Mouse (Mus musculus) kidney, adult 8-10 months (tissue): ENCODE data around the gene 1500009C09Rik.
A peak's percentile ranks its signal among the peaks of the same experiment; 100 is the strongest.

Experiments
- DNase-seq, 2 experiments: peaks; one replicate each; pipeline ENCODE4 v3.0.0; 2022

Gene 1500009C09Rik

DNA sequence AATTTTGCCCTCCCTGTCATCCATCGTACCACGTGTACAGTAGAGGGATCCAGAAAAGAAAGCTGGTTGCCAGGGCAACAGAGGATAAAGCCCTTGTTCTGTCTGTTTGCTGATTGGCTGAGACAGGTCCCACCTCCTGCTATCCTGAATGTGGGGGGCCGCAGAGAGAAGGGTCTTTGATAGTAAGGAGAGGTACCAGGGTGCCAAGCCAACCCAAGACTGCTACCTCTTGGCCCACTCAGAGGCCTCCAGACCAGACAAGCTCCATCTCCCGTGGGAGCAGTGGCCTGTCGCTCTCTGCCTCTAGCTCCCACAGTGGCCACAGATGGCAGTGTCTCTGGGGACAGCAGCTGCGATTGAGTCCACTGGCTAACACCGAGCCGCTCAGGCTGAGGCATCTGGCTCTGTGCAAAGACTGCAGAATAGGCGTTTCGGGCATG is 3.8 kb downstream of the 1500009C09Rik start:
- no peak for DNase-seq

GRCm38 (mm10) chr15:82259510-82259909 is 7.3 kb downstream of the 1500009C09Rik start:
- peak in 1 of 2 experiments; percentile 64 for DNase-seq

GRCm38 (mm10) chr15:82266356-82266755 is 14.2 kb downstream of the 1500009C09Rik start:
- DNase-seq, result peak; percentile 27 to 65

DNA sequence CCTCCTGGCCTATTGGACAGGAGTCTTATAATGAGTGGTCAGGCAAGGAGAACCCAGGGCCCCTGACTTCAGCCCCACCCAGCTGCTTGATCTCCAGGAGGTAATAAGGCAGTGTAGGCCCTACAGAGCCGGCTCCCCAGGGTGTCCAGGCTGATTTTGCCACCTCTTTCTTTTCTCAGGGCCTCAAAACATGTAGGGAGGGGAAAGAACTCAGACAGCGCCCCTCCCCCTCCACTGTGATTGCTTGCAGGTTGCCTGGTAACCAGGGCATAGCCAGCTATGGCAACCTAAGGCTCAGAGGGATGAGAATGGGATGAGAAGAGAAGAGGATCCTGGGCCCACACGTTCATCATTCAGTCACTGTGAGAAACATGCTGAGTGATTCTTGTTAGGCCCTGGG is 16.0 kb downstream of the 1500009C09Rik start:
- no peak for DNase-seq

DNA sequence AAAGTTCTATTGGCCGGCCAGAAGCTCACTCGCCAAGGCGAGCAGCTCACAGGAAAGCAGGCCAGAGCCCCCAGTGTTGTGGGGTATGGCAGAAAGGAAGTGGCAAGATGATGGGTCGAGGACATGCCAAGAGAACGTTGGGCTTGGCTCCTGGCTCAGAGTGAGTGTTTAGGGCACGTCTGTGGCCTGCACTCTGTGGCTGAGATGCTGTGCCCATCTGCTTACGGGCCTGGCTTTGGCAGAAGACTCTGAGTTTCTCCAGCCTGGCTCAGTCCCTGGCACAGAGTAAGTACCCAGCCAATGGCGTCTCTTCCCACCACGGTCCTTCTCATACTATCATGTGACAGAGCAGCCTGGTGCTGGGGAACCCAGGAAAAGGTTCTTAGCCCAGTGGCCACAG is 16.6 kb downstream of the 1500009C09Rik start:
- DNase-seq, result no peak

DNA sequence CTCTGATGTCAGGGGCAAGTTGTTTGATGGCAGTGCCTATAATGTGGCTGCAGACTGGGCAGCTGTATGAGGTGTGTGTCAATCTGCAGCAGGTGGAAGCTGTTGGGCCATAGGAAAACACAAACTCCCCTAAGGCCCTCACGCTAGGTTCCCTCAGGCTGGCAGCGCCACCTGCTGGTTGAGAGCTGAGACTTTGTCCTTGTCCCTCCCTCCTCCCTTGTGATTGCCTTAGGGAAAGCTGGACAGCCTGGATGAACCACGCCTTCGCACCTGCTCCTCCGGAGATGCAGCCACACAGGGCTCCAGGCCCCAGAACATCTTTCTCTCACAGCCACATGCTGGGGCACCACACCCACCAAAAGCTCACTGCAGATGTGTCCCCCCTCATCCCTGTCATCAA is 19.0 kb downstream of the 1500009C09Rik start:
- DNase-seq, result peak; percentile 35 to 58

DNA sequence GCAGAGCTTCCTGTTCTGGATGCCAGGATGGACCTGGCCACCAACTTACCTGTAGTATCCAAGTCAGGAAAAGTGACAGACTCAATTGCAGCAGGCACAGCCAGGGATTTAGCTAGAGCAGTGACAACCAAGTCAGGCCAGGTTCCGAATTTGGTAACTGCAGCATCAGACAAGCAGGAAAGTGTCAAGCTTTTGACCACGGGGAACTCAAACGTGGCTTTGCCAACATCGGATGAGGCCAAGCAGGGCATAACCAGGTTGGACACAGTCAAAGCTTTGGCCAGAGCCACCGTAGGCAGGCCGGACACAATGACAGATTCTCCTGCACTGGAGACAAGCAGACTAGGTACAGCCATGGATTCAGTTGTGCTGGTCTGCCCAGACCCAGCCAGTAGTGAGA is 20.1 kb downstream of the 1500009C09Rik start:
- no peak for DNase-seq

DNA sequence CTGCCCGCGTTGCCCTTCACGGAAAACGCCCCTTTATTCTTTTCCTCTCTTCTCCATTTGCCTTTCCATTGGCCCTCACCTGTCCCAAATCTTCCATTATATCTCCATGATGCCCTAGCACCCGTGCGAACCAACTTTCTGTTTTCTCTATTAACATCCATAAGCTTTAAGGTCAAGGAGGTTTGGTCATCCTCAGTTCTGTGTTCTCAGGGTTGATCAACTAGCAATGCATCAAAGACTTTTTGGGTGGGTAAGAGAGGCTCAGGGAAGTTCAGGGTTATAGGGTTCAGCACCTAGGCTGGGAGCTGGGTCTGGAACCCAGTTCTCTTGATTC is 22.4 kb downstream of the 1500009C09Rik start, which contains the start of gene Sept3:
Gene Sept3, plus strand, starts transcription at position 301 of the 334 bp plus-strand sequence.
- DNase-seq, result no peak

DNA sequence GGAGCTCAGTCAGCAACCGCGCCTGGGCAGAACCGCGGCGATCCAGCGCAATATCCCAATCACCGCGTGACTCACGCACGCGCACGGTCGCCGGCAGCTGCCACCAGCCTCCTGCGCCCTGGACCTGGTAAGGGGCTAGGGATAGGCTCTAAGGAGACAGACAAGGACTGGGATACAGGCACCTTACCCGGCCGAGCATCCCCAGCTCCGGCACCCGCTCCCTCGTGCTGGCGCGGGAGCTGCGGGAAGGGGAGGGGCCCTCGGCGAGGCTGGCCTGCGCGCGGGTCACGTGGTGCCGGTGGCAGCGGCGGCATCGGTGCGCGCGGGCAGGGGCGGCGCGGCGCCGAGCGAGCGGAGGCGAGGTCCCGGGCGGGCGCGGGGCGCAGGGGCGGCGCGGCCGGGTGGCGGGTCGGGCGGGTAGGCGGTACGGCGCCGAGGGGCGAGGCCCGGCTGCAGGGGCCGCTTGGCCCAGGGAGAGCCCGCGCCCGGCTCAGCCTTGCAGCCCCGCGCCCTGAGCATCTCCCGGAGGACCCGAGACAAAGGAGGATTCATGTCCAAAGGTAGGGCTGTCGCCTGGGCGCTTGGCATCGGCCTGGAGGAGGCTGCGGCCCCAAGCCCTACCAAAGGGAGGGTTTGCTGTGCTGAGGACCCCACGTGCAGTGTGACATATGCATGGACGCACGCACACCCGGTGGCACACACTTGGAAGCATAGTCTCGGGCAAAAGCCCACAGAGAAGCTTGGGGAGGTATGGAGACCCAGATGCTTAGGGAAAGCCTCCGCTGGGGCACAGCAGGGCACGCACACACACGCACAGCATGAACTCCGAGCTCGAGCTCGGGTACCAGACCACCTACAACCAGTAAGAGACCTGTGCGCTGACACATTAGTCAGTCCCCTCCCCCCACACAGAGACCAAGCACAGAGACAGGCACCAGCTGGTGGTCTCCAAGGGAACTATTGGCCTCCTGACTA is 23.0 kb downstream of the 1500009C09Rik start:
- no peak for DNase-seq

DNA sequence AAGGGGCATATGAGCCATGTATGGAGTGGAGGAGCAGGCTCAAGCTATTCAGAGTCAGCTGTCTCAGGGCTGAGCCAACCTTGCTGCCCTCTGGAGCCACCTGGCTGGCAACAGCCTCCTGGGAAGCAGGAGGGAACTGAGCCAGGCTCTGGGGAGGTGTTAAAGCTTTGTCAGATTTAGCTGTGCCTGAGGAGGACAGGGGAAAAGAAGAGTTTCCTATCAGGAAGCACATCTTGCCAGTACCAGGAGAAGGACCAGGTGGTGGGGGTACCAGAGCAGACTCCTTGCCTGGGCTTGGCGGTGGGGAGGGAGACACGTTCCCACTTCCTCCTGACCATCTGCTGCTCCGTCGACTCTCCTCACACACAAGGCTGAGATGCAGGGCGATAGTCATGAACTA is 25.4 kb downstream of the 1500009C09Rik start:
- no peak for DNase-seq

- DNase-seq, result no peak
Measured at GRCm38 (mm10) chr15:82280638-82281037, 28.4 kb downstream of the 1500009C09Rik start.

GRCm38 (mm10) chr15:82286157-82286556 is 34.0 kb downstream of the 1500009C09Rik start:
- no peak for DNase-seq

DNA sequence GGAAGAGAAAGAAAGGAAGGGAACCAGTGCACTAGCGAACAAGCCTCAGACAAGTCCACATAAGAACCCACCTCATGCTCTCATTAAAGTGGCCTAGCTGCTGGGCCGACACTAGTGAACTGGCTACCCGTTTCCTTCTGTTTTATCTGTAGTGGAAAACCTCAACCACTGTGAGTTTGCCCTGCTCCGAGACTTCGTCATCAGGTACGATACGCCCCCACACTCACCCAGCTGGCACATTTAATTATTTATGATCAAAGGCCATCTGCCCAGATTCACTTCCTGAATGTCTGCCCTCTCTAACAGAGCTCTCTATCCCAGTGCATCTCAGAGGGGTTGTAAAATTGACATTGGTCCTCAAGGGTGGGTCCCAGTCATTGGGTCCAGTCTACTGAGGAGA is 38.1 kb downstream of the 1500009C09Rik start:
- no peak for DNase-seq

DNA sequence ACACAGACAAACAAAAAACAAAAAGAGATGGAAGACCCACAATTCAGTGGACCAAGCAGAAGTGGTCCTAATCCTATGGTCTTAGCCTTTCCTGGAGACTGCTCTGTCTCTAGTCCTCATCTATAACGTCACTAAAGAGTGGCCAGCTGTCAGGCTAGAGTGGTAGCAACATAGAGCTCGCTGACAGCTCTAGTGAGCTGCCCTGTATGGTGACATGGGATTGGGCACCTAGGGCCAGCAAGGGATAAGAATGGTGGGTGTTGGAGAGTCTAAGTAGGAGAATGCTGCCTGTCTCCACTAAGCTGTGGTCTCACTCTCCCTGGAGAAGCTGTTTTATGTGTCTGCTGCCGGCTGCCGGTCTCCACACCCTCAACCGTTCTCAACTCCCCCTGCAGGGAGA is 40.7 kb downstream of the 1500009C09Rik start:
- no peak for DNase-seq

DNA sequence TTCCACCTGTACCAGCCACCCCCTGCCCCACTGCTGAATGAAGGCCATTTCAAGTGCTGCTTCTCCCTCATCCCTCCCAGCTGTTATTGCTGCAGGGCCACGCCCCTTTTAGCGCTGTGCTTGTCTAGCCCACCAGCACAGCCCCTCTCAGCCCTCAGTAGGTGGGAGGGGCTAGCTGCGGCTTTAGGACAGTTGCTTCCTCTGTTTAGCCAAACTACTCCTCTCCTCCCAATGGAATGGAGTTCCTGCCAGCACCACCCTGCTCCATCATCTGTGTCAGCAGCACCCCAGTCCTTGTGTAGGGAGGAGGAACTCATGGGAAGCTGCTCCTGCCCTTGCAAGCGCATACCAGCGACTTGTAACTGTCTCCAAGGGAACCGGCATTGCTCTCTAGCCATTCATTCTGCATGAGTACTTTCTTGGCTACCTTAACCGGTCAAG is 41.1 kb downstream of the 1500009C09Rik start:
- DNase-seq, result peak in 1 of 2 experiments; percentile 22

- DNase-seq, result no peak
Measured at GRCm38 (mm10) chr15:82294059-82294458, 41.9 kb downstream of the 1500009C09Rik start.

GRCm38 (mm10) chr15:82298764-82299561 is 46.8 kb downstream of the 1500009C09Rik start, which contains the start of gene Wbp2nl:
Gene Wbp2nl (plus strand): TSS chr15:82298954.
- peak in 1 of 2 experiments; percentile 2 for DNase-seq

DNA sequence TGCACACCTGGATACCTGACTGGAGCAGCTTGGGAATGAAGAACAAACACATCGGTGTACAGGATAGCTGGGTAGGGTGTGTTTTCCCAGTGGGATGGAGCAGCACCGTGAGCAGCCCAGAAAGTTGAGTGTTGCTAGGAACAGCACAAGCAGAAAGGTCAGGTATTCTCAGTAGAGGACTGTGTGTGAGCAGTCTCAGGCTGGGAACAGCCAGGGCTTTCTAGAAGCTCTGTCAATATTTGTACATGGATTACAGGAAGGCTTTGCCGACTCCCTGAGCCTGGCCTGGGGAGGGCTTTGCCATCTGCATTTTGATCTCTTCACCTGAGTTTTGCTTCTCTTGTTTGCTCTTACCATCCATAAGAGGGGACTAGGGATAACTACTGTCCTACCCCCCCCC is 54.9 kb downstream of the 1500009C09Rik start:
- DNase-seq, result no peak

DNA sequence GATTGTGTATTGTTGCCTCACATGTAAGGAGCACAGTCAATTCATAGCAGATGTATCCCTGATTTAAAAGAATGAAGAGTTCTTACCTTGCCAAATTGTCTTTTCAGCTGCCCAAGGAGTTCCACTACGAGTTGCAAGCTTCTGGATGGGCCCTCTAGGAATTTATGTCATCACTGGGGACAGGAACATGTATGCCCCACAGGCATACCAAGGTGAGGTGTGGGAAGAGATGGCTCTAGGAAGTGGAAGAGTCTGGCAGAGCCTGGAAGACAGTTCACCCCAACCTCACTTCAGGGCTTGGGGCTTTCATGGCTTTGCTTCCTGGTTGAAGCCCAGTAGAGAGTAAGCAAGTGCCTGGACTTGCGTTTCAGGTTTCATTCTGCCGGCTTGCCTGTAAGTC is 56.2 kb downstream of the 1500009C09Rik start:
- no peak for DNase-seq
